Mouse (Mus musculus): Measurements from ENCODE around the gene Efcab9. TPM values are rescaled to one million over a fixed set of nuclear protein-coding genes. Genes with fewer than 3 reads are reported as not detected.

Gene Efcab9
- total and polyA plus RNA-seq, 3 experiments = 0.77 to 1.3 TPM; not detected in 1

GRCm38 (mm10) chr11:32544497-32544896 lies 12.6 kb upstream of the Efcab9 start:
- no peak for DNase-seq (ENCODE audit: low read depth, low spot score)
- TF ChIP-seq SMC3 (IDR thresholded peaks at IDR 0.05; ENCODE audit: low read depth, low read length) = no peak
- TF ChIP-seq EP300 (IDR thresholded peaks at IDR 0.05; ENCODE audit: low read depth in 1 of 2, low read length in 2 of 2) = no peak
- TF ChIP-seq ZC3H11A (IDR thresholded peaks at IDR 0.05; ENCODE audit: low read depth, low read length) = no peak
- no peak for TF ChIP-seq RAD21 (IDR thresholded peaks at IDR 0.05; ENCODE audit: low read depth, low read length)
- no peak for TF ChIP-seq HCFC1 (IDR thresholded peaks at IDR 0.05; ENCODE audit: low read depth, low read length)
- no peak for TF ChIP-seq MXI1 (IDR thresholded peaks at IDR 0.05; ENCODE audit: low read depth, low read length)
- TF ChIP-seq MAZ (IDR thresholded peaks at IDR 0.05; ENCODE audit: low read depth, low read length) = no peak
- no peak for TF ChIP-seq CTCF (IDR thresholded peaks at IDR 0.05 in 2 of 3, conservative IDR thresholded peaks at IDR 0.05 in 1 of 3; ENCODE audit: control insufficient read depth in 1 of 3, insufficient read depth in 1 of 3, low read depth in 2 of 3, low read length in 3 of 3, poor library complexity in 1 of 3, severe bottlenecking in 1 of 3)
- TF ChIP-seq ZMIZ1 (IDR thresholded peaks at IDR 0.05; ENCODE audit: low read depth, low read length) = no peak
- no peak for TF ChIP-seq ETS1 (IDR thresholded peaks at IDR 0.05; ENCODE audit: low read depth, low read length)
- no peak for TF ChIP-seq MYB (IDR thresholded peaks at IDR 0.05; ENCODE audit: low read depth, low read length)
- TF ChIP-seq POLR2AphosphoS2 (IDR thresholded peaks at IDR 0.05; ENCODE audit: low read length) = no peak
- Histone ChIP-seq H3K36me3 (ENCODE audit: control insufficient read depth in 1 of 2, insufficient read depth in 2 of 2, low read length in 2 of 2) (peaks cover 0 to 26% of the 10 kb centered on the region in 2 experiments; a peak in 2 of 4 replicates), H3K9me3 (replicated peaks; ENCODE audit: insufficient read depth, low read length) (no peaks in the 10 kb centered on the region), H3K4me1 (ENCODE audit: control insufficient read depth in 1 of 2, insufficient read depth in 2 of 2, low read length in 2 of 2) (peaks cover 19 to 31% of the 10 kb centered on the region in 2 experiments), H3K79me2 (ENCODE audit: control insufficient read depth, insufficient read depth, low read length, poor library complexity) (no peaks in the 10 kb centered on the region; the same call in 1 of the 2 replicates), H3K27me3 (ENCODE audit: control insufficient read depth in 1 of 2, insufficient read depth in 2 of 2, low read length in 2 of 2) (no peaks in the 10 kb centered on the region), H3K9ac (ENCODE audit: control insufficient read depth, low read depth, low read length, poor library complexity, severe bottlenecking) (no peak overlapping the region), H3K4me3 (ENCODE audit: control insufficient read depth in 1 of 2, insufficient read depth in 1 of 2, low read depth in 2 of 2, low read length in 2 of 2) (no peak overlapping the region), H3K27ac (ENCODE audit: control insufficient read depth, low read depth, low read length) (no peak overlapping the region)

- H3K9ac ChIP-seq (ENCODE audit: control insufficient read depth, low read depth, low read length, poor library complexity, severe bottlenecking) = no peak overlapping the region
- peaks cover 0 to 29% of the 10 kb centered on the region in 2 experiments; a peak in 2 of 4 replicates for H3K36me3 ChIP-seq (ENCODE audit: control insufficient read depth in 1 of 2, insufficient read depth in 2 of 2, low read length in 2 of 2)
- H3K9me3 ChIP-seq (replicated peaks; ENCODE audit: insufficient read depth, low read length) = no peaks in the 10 kb centered on the region
- H3K79me2 ChIP-seq (ENCODE audit: control insufficient read depth, insufficient read depth, low read length, poor library complexity) = no peaks in the 10 kb centered on the region; the same call in 1 of the 2 replicates
- H3K4me3 ChIP-seq (ENCODE audit: control insufficient read depth in 1 of 2, insufficient read depth in 1 of 2, low read depth in 2 of 2, low read length in 2 of 2) = no peak overlapping the region
- no peaks in the 10 kb centered on the region for H3K27me3 ChIP-seq (ENCODE audit: control insufficient read depth in 1 of 2, insufficient read depth in 2 of 2, low read length in 2 of 2)
- H3K4me1 ChIP-seq (ENCODE audit: control insufficient read depth in 1 of 2, insufficient read depth in 2 of 2, low read length in 2 of 2) = peaks cover 19 to 34% of the 10 kb centered on the region in 2 experiments
- TF ChIP-seq UBTF (IDR thresholded peaks at IDR 0.05; ENCODE audit: borderline replicate concordance, insufficient read depth, low read depth, low read length) (no peak), MXI1 (IDR thresholded peaks at IDR 0.05; ENCODE audit: low read depth, low read length) (no peak), ZC3H11A (IDR thresholded peaks at IDR 0.05; ENCODE audit: low read depth, low read length) (no peak)
- peak overlapping the region; percentile 96; the same call in 1 of the 2 replicates for H3K27ac ChIP-seq (ENCODE audit: control insufficient read depth, low read depth, low read length)
- DNase-seq (ENCODE audit: low read depth, low spot score) = no peak
These were observed 12.2 kb upstream of the Efcab9 start for GRCm38 (mm10) chr11:32544041-32544440.

All from MEL (cell line).